Mouse (Mus musculus) megakaryocyte, embryonic 14.5 days (primary cell): ENCODE measurements at regions not wholly inside any gene's neighbourhood (a gene's known extent, or its start where the extent isn't known, plus 50 kb on each side); places are given as distances from the start of the nearest gene placed in this dataset.

ENCODE experiments used
- H3K27me3 ChIP-seq: replicated peaks from 2 replicates; pipeline ENCODE3; 2012; ENCODE audit warnings: inconsistent platforms
- H3K36me3 ChIP-seq: replicated peaks from 2 replicates; pipeline ENCODE3; 2012; ENCODE audit warnings: low read length, inconsistent platforms, mixed read lengths
- H3K4me1 ChIP-seq: 2 replicates; pipeline ENCODE4 v1.6.1; 2012; ENCODE audit warnings: inconsistent platforms
- H3K4me3 ChIP-seq: replicated peaks from 2 replicates; pipeline ENCODE3; 2012; ENCODE audit warnings: moderate library complexity, mild to moderate bottlenecking, inconsistent platforms
- H3K9me3 ChIP-seq: 2 replicates; pipeline ENCODE4 v1.6.1; 2012; ENCODE audit warnings: inconsistent platforms
- FLI1 ChIP-seq: IDR thresholded peaks from 2 replicates; pipeline ENCODE4 v1.6.1; 2012; ENCODE audit warnings: low read length, inconsistent platforms, mixed read lengths
- GATA1 ChIP-seq: IDR thresholded peaks from 3 replicates; pipeline ENCODE4 v1.6.1; 2012; ENCODE audit warnings: mixed read lengths, low read length, inconsistent platforms, borderline replicate concordance

DNA sequence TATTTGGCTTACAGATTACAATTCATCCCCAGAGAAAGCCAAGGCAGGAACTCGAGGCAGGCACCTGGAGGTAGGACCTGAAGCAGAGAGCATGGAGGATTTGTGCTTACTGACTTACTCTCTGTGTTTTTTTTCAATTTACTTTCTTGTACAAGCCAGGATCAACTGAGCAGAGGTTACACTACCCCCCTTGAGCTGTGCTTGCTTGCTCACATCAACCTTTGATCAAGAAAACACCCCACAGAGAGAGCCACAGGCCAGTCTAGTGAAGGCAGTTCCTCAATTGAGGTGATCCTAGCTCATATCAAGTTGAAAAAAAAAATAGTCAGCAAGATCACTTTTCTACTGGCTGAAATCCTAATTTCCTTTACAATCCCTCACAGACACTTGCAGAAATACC is 170.6 kb downstream of the Rnd3 start:
- H3K27me3 ChIP-seq, result no peaks in the 10 kb centered on the region
- no peaks in the 10 kb centered on the region for H3K36me3 ChIP-seq
- no peaks in the 10 kb centered on the region for H3K9me3 ChIP-seq
- no peaks in the 10 kb centered on the region for H3K4me1 ChIP-seq
- H3K4me3 ChIP-seq, result no peak overlapping the region
- TF ChIP-seq FLI1 (no peak), GATA1 (no peak)

DNA sequence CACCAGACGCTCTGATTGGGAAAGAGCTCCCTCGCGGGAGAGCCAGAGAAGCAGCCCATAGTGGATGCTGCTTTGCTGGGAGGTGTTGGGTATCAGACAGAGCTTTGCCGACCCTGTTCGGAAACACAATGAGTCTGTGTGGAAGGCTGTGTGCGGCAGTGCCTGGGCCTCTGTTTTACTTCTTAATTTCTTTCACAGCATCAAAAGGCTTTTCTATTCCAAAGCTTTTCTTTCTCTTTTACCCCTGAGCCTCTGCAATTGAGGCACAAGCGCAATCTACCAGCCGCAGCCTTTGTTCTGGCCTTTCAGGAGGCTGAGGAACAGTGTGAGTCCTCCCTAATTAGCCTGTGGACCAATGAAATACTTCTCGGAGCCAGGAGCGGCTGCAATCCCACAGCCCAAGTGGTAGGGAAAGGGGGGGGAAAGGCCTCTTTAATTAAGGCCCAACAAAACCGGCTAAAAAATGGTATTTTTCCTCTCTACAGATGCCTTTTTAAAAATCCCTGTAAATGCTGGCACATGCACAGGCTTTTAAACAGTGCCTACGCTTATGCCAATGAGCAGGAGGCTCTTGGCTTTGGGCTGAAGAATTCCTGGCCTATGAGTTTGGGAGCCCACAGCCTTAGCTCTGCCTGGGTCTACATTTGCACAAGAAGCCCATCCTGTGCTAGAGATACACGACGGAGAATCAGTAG is 177.6 kb downstream of the Rnd3 start:
- H3K9me3 ChIP-seq, result no peaks in the 10 kb centered on the region
- H3K4me1 ChIP-seq, result no peaks in the 10 kb centered on the region
- no peaks in the 10 kb centered on the region for H3K36me3 ChIP-seq
- TF ChIP-seq GATA1 (no peak), FLI1 (no peak)
- H3K4me3 ChIP-seq, result no peak overlapping the region
- H3K27me3 ChIP-seq, result no peaks in the 10 kb centered on the region

- H3K27me3 ChIP-seq, result no peaks in the 10 kb centered on the region
- H3K36me3 ChIP-seq, result no peaks in the 10 kb centered on the region
- no peak overlapping the region for H3K4me3 ChIP-seq
- no peak for TF ChIP-seq GATA1
- no peak for TF ChIP-seq FLI1
- H3K9me3 ChIP-seq, result no peaks in the 10 kb centered on the region
- H3K4me1 ChIP-seq, result no peaks in the 10 kb centered on the region
Measured at GRCm38 (mm10) chr2:50968382-50968781, 180.5 kb downstream of the Rnd3 start.

GRCm38 (mm10) chr2:50967826-50968225 is 181.1 kb downstream of the Rnd3 start:
- no peaks in the 10 kb centered on the region for H3K27me3 ChIP-seq
- H3K4me3 ChIP-seq, result no peak overlapping the region
- no peak for TF ChIP-seq FLI1
- no peak for TF ChIP-seq GATA1
- no peaks in the 10 kb centered on the region for H3K4me1 ChIP-seq
- H3K9me3 ChIP-seq, result no peaks in the 10 kb centered on the region
- H3K36me3 ChIP-seq, result no peaks in the 10 kb centered on the region

DNA sequence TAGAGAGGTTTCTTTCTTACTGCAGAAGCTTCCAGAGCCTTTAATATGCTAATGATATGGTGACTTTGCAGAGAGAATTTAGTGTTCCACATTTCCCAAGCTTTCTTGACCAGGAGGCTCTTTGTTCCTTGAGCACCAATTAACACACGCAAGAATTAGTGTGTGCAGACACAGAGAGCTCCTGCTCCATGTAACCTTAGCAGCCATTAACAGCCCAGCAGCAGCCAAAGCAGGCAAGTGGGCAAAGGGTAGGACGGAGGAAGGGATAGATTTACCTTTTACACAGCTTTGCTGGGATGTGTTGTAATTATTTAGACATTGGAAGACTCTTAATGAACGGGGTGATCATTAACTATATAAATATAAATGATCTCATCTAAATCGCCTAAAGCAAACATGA is 181.8 kb downstream of the Rnd3 start:
- no peaks in the 10 kb centered on the region for H3K36me3 ChIP-seq
- H3K27me3 ChIP-seq, result no peaks in the 10 kb centered on the region
- TF ChIP-seq FLI1 (no peak), GATA1 (no peak)
- no peaks in the 10 kb centered on the region for H3K4me1 ChIP-seq
- H3K4me3 ChIP-seq, result no peak overlapping the region
- no peaks in the 10 kb centered on the region for H3K9me3 ChIP-seq

GRCm38 (mm10) chr2:50965485-50966017 is 183.4 kb downstream of the Rnd3 start:
- H3K27me3 ChIP-seq, result no peaks in the 10 kb centered on the region
- H3K4me3 ChIP-seq, result no peak overlapping the region
- H3K9me3 ChIP-seq, result no peaks in the 10 kb centered on the region
- no peaks in the 10 kb centered on the region for H3K36me3 ChIP-seq
- H3K4me1 ChIP-seq, result no peaks in the 10 kb centered on the region
- TF ChIP-seq FLI1, result no peak
- no peak for TF ChIP-seq GATA1

DNA sequence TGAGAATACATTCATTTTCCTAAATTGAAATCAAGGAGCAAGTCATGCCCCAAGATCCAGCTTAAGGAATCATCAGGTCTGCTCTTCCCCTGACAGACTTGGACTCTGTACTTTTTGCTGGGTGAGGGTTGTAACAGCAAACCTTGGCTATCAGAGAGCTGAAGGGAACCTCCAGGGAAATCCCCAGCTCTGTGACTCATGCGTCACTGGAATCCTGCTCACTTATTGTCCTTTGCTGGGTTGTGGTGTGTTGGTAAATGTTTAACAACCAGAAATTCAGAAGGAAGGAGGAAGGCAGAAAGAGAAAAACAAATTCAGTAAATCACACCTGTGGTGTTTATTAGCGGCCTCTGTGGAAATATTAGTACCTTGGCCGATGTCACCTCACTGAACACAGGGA is 184.8 kb downstream of the Rnd3 start:
- Histone ChIP-seq H3K27me3 (no peaks in the 10 kb centered on the region), H3K4me1 (no peaks in the 10 kb centered on the region), H3K9me3 (no peaks in the 10 kb centered on the region), H3K36me3 (no peaks in the 10 kb centered on the region), H3K4me3 (no peak overlapping the region)
- TF ChIP-seq GATA1, result no peak
- TF ChIP-seq FLI1, result no peak

- no peaks in the 10 kb centered on the region for H3K4me1 ChIP-seq
- TF ChIP-seq FLI1 (no peak), GATA1 (no peak)
- H3K36me3 ChIP-seq, result no peaks in the 10 kb centered on the region
Measured at GRCm38 (mm10) chr2:50961049-50961448, 187.9 kb downstream of the Rnd3 start.

GRCm38 (mm10) chr2:50959323-50959722 is 189.6 kb downstream of the Rnd3 start:
- Histone ChIP-seq H3K4me3 (no peak overlapping the region), H3K4me1 (no peaks in the 10 kb centered on the region), H3K27me3 (no peaks in the 10 kb centered on the region), H3K9me3 (no peaks in the 10 kb centered on the region), H3K36me3 (no peaks in the 10 kb centered on the region)
- TF ChIP-seq FLI1 (no peak), GATA1 (no peak)

More at GRCm38 (mm10) chr2:50961049-50961448, 187.9 kb downstream of the Rnd3 start:
- Histone ChIP-seq H3K27me3 (no peaks in the 10 kb centered on the region), H3K4me3 (no peak overlapping the region), H3K9me3 (no peaks in the 10 kb centered on the region)

DNA sequence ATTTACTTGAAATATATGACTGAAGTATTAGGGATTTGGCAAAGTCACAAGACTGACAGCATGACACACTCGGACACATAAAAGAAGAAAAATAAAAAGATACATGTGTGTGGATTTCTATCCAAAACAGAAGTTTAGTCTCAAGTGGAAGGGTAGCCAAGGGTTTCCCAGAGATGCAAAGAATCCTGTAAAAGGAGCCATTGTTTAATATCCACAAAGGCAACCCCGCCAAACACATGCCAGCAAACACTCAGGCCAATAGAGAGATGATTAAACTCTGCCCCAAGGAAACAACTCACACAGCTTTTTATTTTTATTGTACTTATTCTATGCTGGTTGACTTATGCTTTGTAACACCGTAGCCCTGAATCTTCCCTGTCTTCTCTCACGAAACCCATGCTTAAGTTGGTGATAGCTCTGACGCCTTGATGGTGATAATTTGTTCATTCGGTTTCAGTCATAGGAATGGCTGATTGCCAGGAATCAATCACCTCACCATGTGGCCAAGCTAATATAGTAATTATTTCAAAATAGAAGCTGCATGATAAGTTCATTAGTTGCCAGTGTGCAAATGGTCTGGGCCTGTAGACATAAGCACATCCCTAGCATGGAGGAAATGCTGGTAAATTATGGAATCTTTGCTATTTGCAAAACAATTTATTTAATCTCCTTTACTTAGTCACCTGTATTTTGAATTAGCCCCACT is 194.4 kb downstream of the Rnd3 start:
- Histone ChIP-seq H3K9me3 (no peaks in the 10 kb centered on the region), H3K36me3 (no peaks in the 10 kb centered on the region), H3K27me3 (no peaks in the 10 kb centered on the region), H3K4me1 (no peaks in the 10 kb centered on the region), H3K4me3 (no peak overlapping the region)
- TF ChIP-seq FLI1, result no peak
- TF ChIP-seq GATA1, result no peak
